Mouse (Mus musculus) C2C12 (cell line): Measurements from ENCODE around the gene Zfp119b.
A peak's percentile ranks its signal among the peaks of the same experiment; 100 is the strongest.

ENCODE experiments used
- CEBPB ChIP-seq: IDR thresholded peaks from one replicate; pipeline ENCODE4 v1.6.1; 2011; ENCODE audit warnings: low read depth, mild to moderate bottlenecking, control low read depth, moderate library complexity
- CTCF ChIP-seq: IDR thresholded peaks from one replicate; pipeline ENCODE4 v1.5.1; 2011; ENCODE audit not compliant: control insufficient read depth, insufficient read depth, insufficient read length
- MYOG ChIP-seq: IDR thresholded peaks from one replicate; pipeline ENCODE4 v1.6.1; 2011; ENCODE audit not compliant: control insufficient read depth, insufficient read length; ENCODE audit errors: extremely low read depth

- peak; percentile 71 for TF ChIP-seq CTCF
- TF ChIP-seq MYOG, result no peak
- TF ChIP-seq CEBPB, result no peak
Measured at GRCm38 (mm10) chr17:55976255-55976862, 27.1 kb upstream of the Zfp119b start.
